Mouse (Mus musculus) testis, adult 2 months (tissue): ENCODE results near the gene Gdf1.

Experiments
- CTCF ChIP-seq: fragments of 200-500 bp; IDR thresholded peaks from 2 replicates; pipeline ENCODE4 v1.5.1; 2012; ENCODE audit warnings: low read depth, mild to moderate bottlenecking, inconsistent platforms, low read length, moderate library complexity; ENCODE audit not compliant: control insufficient read depth, insufficient read depth, insufficient replicate concordance
- POLR2A ChIP-seq: fragments of 200-500 bp; IDR thresholded peaks from 2 replicates; pipeline ENCODE4 v1.6.1; 2012; ENCODE audit warnings: low read depth, mild to moderate bottlenecking, inconsistent platforms, low read length, moderate library complexity; ENCODE audit not compliant: control insufficient read depth

- TF ChIP-seq CTCF (no peak), POLR2A (no peak)
These were observed 26.7 kb upstream of the Gdf1 start for GRCm38 (mm10) chr8:70302901-70303300.
